Mouse (Mus musculus): ENCODE results near the gene Taf8.

Gene Taf8

GRCm38 (mm10) chr17:47501946-47502706 lies at the start of gene Taf8:
Taf8 (minus strand) TSS chr17:47502292.
- peak; percentile 82 to 91 for DNase-seq (ENCODE audit: low spot score in 2 of 2)

DNA sequence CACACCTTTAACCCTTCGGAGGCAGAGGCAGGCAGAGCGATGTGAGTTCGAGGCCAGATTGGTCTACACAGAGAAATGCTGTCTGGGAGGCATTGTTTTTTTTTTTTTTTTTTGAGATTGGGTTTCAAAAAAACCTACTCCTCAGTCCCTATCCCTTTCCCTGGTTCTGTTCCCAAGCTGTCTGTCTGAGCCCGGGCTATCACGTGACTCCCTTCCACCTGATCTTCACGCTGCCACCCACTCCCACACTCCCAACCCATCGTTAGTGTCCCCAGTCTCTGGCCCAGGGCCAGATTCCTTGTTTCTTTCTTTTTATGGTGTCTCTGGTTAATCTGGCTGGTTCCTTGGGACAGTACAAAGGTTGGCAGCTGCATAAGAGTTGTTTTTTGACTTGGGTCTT lies 49.0 kb upstream of the Taf8 start:
- DNase-seq (ENCODE audit: low spot score in 2 of 2) = no peak

DNA sequence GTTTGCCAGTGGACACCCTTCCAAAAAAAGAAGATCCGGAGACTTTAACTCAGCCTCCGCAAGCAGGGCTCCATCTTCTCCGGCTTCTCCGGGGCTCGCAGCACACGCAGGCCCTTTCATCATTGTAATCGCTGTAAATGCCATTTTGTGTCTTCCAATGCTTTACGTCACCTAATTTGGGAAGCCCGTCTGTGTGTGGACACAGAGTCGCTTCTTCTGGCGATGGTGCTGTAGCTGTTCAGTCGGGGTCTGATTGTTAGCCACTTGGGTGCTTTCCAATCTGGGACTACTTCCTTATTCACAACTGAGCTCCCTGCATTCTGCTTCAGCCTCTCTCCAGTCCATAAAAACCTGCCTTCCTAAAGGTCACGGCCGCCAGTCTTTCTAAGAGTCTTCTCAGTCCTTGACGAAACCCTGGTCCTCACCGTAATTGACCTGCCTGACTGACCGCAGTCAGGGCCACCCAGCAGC lies 43.8 kb upstream of the Taf8 start:
- peak in 1 of 2 experiments; percentile 21 for DNase-seq (ENCODE audit: low spot score in 2 of 2)

DNA sequence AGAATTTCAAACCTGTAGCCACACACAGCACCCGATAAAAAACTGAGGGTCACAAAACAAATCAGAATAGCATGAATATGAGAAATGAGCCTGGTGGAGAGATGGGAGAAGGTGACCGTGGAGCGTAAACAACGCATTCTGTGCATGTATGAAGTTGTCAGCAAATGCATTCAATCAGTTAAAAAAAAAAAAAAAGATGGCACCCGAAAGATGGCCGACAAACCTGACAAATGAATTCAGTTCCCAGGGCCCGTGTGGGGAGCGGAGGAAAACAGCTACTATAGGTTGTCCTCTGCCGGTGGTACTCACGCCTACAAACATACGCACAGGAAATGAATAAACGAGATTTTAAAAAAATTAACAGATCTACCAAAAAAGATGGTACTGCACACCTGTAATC lies 43.1 kb upstream of the Taf8 start:
- DNase-seq (ENCODE audit: low spot score in 2 of 2) = no peak

GRCm38 (mm10) chr17:47543051-47543650 lies 41.1 kb upstream of the Taf8 start:
- no peak for DNase-seq (ENCODE audit: low spot score in 2 of 2)

DNA sequence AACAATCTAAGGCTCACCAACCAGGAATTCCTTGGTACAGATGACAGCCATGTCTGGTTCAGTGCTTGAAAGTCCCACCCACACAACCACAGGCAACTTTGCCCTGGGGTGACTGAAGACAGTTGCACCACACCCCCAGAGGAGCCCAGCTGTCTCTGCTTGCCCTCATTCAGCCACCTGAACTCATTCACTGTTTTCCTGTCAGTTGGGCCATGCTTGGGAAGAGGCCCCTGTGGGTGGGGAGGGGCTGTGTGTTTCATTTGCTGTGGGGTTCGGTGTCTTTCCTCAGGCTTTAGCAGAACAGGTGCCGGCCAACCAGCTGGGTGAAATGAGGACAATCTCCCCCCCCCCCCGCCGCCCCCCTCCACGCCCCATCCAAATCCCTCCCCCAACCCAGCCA lies 40.0 kb upstream of the Taf8 start:
- no peak for DNase-seq (ENCODE audit: low spot score in 2 of 2)

DNA sequence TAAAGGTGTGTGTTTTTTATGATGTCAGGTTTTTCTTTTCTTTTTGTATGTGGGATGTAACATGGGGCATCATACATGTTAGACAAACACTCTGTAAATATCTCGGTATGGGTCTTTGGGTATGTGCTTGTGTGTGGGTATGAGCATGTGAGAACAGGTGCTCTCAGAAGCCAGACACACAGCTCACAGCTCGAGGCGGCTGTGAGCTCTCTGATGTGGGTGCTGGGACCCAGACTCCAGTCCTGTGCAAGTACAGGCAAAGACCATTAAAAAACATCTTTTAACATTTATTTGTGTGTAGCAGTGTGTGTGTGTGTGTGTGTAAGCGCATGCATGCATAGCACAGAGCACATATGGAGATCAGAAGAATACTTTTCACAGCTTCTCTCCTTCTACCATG lies 37.0 kb upstream of the Taf8 start:
- DNase-seq (ENCODE audit: low spot score in 2 of 2) = no peak

DNA sequence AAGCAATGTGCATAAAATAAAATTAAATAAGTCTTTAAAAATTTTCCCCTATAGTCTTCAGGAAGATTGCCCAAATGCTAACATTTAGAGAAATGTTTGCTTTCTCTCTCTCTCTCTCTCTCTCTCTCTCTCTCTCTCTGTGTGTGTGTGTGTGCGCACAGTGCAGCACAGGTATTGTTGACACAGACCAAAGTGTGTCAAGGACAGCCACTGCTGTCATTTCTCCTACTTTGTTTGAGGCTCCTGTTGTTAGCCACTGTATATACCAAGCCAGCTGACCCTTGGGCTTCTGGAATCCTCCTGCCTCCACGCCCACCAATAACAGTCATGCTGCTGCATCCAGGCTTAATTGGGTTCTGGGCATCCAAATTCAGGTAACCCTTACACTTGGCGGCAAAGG lies 36.0 kb upstream of the Taf8 start:
- no peak for DNase-seq (ENCODE audit: low spot score in 2 of 2)

DNA sequence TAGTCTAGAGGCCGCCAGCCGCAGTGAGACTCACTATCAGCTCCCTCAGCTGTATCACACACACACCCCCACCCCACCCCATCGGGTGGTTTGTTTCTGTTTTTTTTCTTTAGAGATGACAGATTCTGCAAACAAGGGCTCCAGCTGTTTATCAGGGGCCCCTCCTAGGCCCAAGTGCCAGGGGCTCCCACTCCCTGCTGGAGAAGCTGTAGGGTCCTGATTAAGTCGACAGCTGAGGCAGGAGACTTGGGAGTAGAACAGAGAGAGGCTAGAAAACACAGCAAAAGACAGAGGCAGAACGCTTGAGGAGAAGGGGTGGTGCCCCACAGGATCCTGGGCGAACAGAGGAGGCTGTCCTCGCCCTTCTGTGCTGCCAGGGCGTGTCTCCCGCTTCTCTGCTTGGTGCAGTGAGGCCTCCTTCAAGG lies 33.7 kb upstream of the Taf8 start:
- DNase-seq (ENCODE audit: low spot score in 2 of 2) = no peak

- DNase-seq (ENCODE audit: low spot score in 2 of 2) = no peak
These were observed 31.6 kb upstream of the Taf8 start for GRCm38 (mm10) chr17:47533691-47534090.

GRCm38 (mm10) chr17:47532364-47532763 lies 30.3 kb upstream of the Taf8 start:
- no peak for DNase-seq (ENCODE audit: low spot score in 2 of 2)

DNA sequence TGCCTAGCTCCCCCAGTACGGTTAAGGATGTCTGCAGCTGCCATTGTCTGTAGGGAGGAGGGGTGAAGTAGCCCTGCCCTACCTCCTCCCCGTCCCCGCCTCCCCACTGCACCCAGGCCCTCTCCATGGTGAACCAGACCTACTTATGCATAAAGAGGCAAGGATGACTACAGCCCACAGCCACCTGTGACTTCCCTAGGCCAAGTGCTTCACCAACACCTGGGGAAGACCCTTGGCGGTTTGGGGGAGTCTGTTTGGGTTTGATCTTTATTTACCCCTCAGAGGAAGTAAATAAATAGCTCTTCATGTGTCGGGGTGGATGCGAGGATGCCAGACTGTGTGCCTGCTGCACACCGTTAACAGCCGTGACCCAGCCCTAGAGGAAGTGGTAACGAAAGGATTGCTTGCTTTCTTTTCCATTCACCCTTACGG lies 29.3 kb upstream of the Taf8 start:
- DNase-seq (ENCODE audit: low spot score in 2 of 2) = no peak

- DNase-seq (ENCODE audit: low spot score in 2 of 2) = no peak
These were observed 27.5 kb upstream of the Taf8 start for GRCm38 (mm10) chr17:47529595-47529994.

- DNase-seq (ENCODE audit: low spot score in 2 of 2) = no peak
These were observed 26.8 kb upstream of the Taf8 start for GRCm38 (mm10) chr17:47528919-47529318.

DNA sequence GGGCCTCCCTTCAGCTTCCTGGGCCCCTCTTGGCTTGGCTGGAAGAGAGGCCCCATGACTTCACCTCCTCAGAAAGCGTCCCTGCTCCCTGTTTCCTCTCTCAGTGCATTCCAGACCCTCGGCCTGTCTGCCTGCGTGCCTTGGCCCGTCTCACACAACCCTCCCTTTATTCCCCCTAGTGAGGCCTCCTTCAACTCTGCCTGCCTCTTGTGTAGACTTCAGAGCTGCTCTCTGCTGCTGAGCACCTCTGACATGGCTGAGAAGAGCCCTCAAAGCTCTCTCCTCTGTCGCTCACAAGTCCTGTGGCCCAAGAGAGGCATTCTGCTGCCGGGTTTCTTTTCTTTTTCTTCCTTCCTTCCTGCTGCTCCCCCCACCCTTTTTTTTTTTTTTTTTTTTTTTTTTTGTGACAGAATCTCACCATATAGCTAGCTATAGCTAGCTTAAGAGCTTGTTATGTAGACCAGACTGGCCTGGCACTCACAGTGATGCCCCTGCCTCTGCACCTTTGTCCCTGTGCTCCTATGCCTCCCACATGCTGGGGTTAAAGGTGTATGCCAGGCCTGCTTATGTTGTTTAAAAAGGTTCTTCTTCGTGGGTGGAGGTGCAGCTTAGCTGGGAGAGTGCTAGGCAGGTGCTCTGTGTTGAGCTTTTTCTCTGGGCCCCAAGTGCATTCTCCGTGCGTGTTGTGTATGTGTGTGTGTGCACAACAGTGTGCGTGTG lies 25.6 kb upstream of the Taf8 start:
- no peak for DNase-seq (ENCODE audit: low spot score in 2 of 2)

DNA sequence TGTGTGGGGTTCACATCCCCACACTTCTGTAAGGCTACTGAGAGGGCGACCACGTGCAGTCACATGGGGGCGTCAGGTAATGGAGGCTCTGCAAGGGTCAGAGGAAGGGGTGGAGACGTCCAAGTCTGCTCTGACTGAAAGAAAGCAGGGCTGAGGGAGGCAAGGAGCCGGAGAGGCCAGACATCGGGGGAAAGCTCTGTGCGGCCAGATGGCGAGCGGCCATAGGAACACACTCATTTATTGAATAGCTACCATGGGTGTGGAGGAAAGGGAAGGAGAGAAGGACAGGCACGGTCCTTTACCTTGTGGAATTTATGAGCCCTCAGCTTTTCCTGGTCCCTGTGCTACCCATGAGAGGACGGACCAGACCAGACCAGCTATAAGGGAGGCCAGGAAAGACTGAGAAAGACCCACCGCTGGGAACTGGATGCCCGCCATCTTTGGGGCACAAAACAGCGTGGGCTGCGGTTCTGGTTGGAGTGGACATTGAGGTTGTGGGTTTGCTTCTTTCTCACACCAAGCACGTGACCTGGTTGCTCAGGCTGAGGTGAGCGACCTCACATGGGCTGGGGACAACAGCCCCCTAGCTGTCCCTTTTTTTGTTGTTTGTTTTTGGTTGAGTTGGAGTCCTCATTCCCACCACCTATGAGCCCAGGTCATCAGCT lies 24.9 kb upstream of the Taf8 start:
- DNase-seq (ENCODE audit: low spot score in 2 of 2) = no peak

GRCm38 (mm10) chr17:47524991-47525390 lies 22.9 kb upstream of the Taf8 start:
- no peak for DNase-seq (ENCODE audit: low spot score in 2 of 2)

- no peak for DNase-seq (ENCODE audit: low spot score in 2 of 2)
These were observed 22.0 kb upstream of the Taf8 start for GRCm38 (mm10) chr17:47524055-47524454.

- DNase-seq (ENCODE audit: low spot score in 2 of 2) = no peak
These were observed 21.2 kb upstream of the Taf8 start for GRCm38 (mm10) chr17:47523211-47523682.

- DNase-seq (ENCODE audit: low spot score in 2 of 2) = no peak
These were observed 20.4 kb upstream of the Taf8 start for GRCm38 (mm10) chr17:47522536-47522935.

DNA sequence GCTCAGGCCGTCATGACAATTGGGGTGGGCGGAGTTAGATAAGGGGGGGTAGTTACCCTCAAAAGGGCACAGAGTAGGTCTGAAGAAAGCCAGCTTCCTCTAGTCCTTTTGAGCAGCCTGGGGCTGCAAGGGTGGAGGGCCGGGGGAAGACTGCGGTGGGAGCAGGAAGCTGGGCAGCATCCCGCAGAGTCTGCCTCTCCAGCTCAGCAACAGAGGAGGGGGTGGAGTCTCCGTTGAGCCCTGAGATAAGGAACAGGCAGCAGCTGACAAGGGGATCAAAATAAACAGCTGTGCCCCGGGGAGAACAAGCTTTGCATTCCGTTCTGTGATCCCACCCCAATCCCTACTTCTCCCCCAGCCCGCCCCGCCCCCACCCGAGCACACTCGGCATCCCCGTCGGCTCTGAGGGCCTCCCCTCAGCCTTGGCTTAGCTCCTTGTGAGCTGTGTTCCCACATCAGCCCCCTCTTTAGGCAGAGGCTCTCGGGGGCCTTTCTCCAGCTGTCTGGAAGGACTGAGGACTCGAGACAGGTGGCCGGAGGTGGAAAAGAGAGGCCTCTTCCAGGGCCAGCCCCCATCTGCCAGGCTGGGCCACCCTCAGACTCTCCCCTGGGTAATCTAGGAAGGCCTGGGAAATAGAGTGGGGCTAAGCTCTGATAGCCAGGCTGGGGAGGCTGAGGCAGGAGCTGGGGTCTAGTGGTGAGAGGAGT lies 19.6 kb upstream of the Taf8 start:
- DNase-seq (ENCODE audit: low spot score in 2 of 2) = peak; percentile 59 to 67
